Mouse (Mus musculus) spleen, adult 2 months (tissue): ENCODE measurements around the gene Pbx1.

Source experiments
- CTCF ChIP-seq: fragments of 200-500 bp; IDR thresholded peaks from 2 replicates; pipeline ENCODE4 v1.5.1; 2011; ENCODE audit warnings: mild to moderate bottlenecking, inconsistent platforms; ENCODE audit not compliant: insufficient read depth, insufficient read length, insufficient replicate concordance; ENCODE audit errors: extremely low read depth
- POLR2A ChIP-seq: fragments of 200-500 bp; IDR thresholded peaks from 2 replicates; pipeline ENCODE4 v1.6.1; 2011; ENCODE audit warnings: low read depth, low read length, inconsistent platforms

DNA sequence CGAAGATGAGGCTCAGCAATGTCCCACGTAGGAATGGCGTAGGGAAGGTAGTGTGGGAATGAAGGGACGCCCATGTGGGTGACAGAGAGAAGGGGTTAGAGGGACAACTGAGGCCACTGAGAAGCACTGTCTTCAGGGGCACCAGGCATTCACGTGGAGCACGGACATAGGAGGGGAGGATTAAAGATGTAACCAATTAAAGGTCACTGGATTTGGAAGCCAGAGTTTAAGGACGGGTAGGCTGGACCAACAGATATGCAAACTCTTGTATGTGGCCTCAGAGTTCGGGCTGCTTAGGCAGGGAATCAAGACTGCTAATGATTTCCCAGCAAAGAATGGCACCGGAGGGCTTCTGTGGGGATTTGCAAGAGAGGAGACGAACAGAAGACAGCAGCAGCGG lies 252.4 kb downstream of the Pbx1 start:
- TF ChIP-seq CTCF (no peak), POLR2A (no peak)
